Mouse (Mus musculus) embryonic fibroblast, embryonic 13.5 days (primary cell): ENCODE measurements around the gene 4922502D21Rik.

Experiments
- CTCF ChIP-seq: IDR thresholded peaks from 2 replicates; pipeline ENCODE4 v1.5.1; 2011; ENCODE audit warnings: mild to moderate bottlenecking, control low read depth, low read length, moderate library complexity, borderline replicate concordance; ENCODE audit not compliant: insufficient read depth
- POLR2A ChIP-seq: IDR thresholded peaks from 2 replicates; pipeline ENCODE4 v1.6.1; 2011; ENCODE audit warnings: low read depth, mild to moderate bottlenecking, control low read depth, low read length, moderate library complexity

DNA sequence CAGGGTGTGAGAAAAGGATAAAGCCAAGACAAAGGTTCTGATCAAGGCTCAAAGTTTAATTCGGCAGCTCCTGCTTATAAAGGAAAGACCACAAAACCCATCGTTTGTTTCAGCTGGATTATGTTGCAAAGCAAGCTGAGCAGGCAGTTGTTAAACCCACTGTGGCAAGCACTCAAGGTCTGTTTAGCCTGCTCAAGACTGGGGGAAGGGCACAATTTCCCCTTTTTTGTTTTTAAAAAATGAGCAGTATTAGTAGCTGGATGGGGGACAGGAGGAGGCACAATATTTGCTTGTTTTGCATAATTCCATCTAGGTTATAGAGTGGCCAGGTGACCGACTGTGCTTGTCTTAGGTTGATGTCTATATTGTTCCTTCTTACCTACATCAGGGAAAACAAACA, 12.8 kb upstream of the 4922502D21Rik start:
- no peak for TF ChIP-seq POLR2A
- no peak for TF ChIP-seq CTCF
